Mouse (Mus musculus): ENCODE data around the gene Cryzl2.

The Cryzl2 gene

DNA sequence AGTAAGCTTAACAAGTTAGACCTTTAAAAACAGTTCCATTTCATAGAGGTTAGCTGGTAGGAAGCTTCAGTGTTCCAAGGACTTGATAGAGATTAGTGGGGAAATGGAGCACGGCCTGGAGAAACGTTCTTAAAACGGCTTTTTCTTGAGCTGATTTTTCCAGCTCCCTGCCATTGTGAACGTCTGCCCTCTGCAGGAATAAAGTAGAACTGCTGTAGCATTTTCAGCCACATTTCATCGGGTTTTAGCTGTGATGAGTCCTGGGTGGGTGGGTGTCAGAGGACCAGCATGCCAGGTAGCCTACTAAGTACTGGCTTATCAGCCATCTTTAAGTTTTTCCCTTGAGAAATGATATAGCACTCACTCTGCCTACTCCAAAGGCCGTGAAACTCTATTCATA lies 78.1 kb downstream of the Cryzl2 start:
- peak; percentile 51 to 72 for DNase-seq

DNA sequence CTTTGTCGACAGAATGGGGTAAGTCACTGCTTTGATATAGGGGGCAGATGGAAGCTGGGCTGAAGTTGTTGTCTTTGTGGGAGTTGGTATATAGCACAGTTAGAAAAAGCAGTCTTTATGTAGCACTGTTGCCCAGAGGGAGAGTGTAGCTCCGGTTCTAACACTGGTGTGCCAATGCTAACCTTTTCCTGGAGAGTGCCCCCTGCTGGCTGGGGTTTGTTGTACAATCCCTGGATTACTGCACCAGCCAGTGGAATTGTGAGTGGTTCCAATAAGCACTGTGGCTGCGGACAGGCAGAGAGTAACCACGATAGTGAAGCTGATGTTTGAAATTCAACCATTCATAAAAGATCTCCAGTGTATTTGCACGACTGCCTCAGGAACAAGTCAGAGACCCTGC lies 79.3 kb downstream of the Cryzl2 start:
- peak in 1 of 2 experiments; percentile 41 for DNase-seq
